Mouse (Mus musculus) embryonic facial prominence, embryonic 15.5 days (tissue): ENCODE measurements around the gene Tekt1. TPM values are rescaled to one million over a fixed set of nuclear protein-coding genes. Genes with fewer than 3 reads are reported as not detected.

Experiments
- ATAC-seq: fragments of 200-750 bp; cut with Nextera tagmentation; 2 replicates; pipeline ENCODE4 v1.8.0; 2017; ENCODE audit warnings: low read depth, moderate TSS enrichment; ENCODE audit not compliant: insufficient number of reproducible peaks, low FRiP score, low TSS enrichment
- H3K27ac ChIP-seq: fragments of 300-500 bp; sonication (generic); replicated peaks from 2 replicates; pipeline ENCODE4 v1.5.1; 2015; ENCODE audit warnings: mild to moderate bottlenecking, inconsistent platforms
- H3K27me3 ChIP-seq: fragments of 300-500 bp; sonication (generic); 2 replicates; pipeline ENCODE4 v1.6.1; 2015; ENCODE audit warnings: inconsistent platforms
- H3K36me3 ChIP-seq: fragments of 300-500 bp; sonication (generic); 2 replicates; pipeline ENCODE4 v1.6.1; 2015; ENCODE audit warnings: mild to moderate bottlenecking, inconsistent platforms
- H3K4me1 ChIP-seq: fragments of 300-500 bp; sonication (generic); 2 replicates; pipeline ENCODE4 v1.6.1; 2015; ENCODE audit warnings: inconsistent platforms
- H3K4me2 ChIP-seq: fragments of 300-500 bp; sonication (generic); replicated peaks from 2 replicates; pipeline ENCODE4 v1.6.1; 2015; ENCODE audit warnings: mild to moderate bottlenecking, inconsistent platforms
- H3K4me3 ChIP-seq: fragments of 300-500 bp; sonication (generic); replicated peaks from 2 replicates; pipeline ENCODE4 v1.5.1; 2015; ENCODE audit warnings: mild to moderate bottlenecking, inconsistent platforms
- H3K9ac ChIP-seq: fragments of 300-500 bp; sonication (generic); 2 replicates; pipeline ENCODE4 v1.6.1; 2015; ENCODE audit warnings: inconsistent platforms
- H3K9me3 ChIP-seq: fragments of 300-500 bp; sonication (generic); replicated peaks from 2 replicates; pipeline ENCODE4 v1.6.1; 2016; ENCODE audit warnings: inconsistent platforms
- WGBS: fragments of 180-500 bp; shearing (Covaris S2); methylation state at CpG from one replicate; pipeline ENCODE4 v1.1.7; 2015; 5-methylcytosine and 5-hydroxymethylcytosine counted together
- polyA plus RNA-seq: library from polyadenylated mRNA; unstranded; fragments of >200 nt; fragmentation: Nextera tagmentation; extraction: Ambion mirVana; gene quantifications from 2 replicates; pipeline ENCODE4 v1.2.1, GENCODE M21; 2015

Gene Tekt1
- polyA plus RNA-seq, 1 experiment from 2014 or later: 40.5 TPM

- no peak for ATAC-seq
- no peak overlapping the region for H3K27ac ChIP-seq
Measured at GRCm38 (mm10) chr11:72389407-72390142, 27.3 kb upstream of the Tekt1 start.

GRCm38 (mm10) chr11:72388113-72388529 lies 25.9 kb upstream of the Tekt1 start:
- H3K27ac ChIP-seq: no peak overlapping the region
- no peak for ATAC-seq
- no peak overlapping the region for H3K4me3 ChIP-seq
- no peaks in the 10 kb centered on the region for H3K27me3 ChIP-seq
- H3K36me3 ChIP-seq: no peaks in the 10 kb centered on the region
- no peak overlapping the region for H3K9ac ChIP-seq
- no peak overlapping the region for H3K4me2 ChIP-seq
- WGBS: 69% methylated on average over 6 of the region's 6 CpGs
- peaks cover 13% of the 10 kb centered on the region for H3K4me1 ChIP-seq
- H3K9me3 ChIP-seq: no peaks in the 10 kb centered on the region

More at GRCm38 (mm10) chr11:72389407-72390142, 27.3 kb upstream of the Tekt1 start:
- WGBS: 77% methylated on average over 7 of the region's 7 CpGs
- Histone ChIP-seq H3K9ac (no peak overlapping the region), H3K27me3 (no peaks in the 10 kb centered on the region), H3K4me3 (no peak overlapping the region), H3K36me3 (no peaks in the 10 kb centered on the region), H3K4me1 (peaks cover 28% of the 10 kb centered on the region), H3K9me3 (no peaks in the 10 kb centered on the region), H3K4me2 (no peak overlapping the region)

- H3K4me1 ChIP-seq: no peaks in the 10 kb centered on the region
- H3K9ac ChIP-seq: no peak overlapping the region
- H3K27ac ChIP-seq: no peak overlapping the region
- 69% methylated on average over 4 of the region's 4 CpGs for WGBS
- no peak for ATAC-seq
- H3K9me3 ChIP-seq: no peaks in the 10 kb centered on the region
- no peaks in the 10 kb centered on the region for H3K27me3 ChIP-seq
- H3K4me2 ChIP-seq: no peak overlapping the region
- no peak overlapping the region for H3K4me3 ChIP-seq
- H3K36me3 ChIP-seq: no peaks in the 10 kb centered on the region
Measured at GRCm38 (mm10) chr11:72379351-72379750, 17.1 kb upstream of the Tekt1 start.

- H3K4me3 ChIP-seq: no peak overlapping the region
- H3K4me1 ChIP-seq: no peaks in the 10 kb centered on the region
- ATAC-seq: peak; percentile 34; the same call in 1 of the 2 replicates
- H3K36me3 ChIP-seq: no peaks in the 10 kb centered on the region
- no peak overlapping the region for H3K4me2 ChIP-seq
- H3K27me3 ChIP-seq: no peaks in the 10 kb centered on the region
- no peak overlapping the region for H3K27ac ChIP-seq
- WGBS: 55% methylated on average over 7 of the region's 7 CpGs
- no peaks in the 10 kb centered on the region for H3K9me3 ChIP-seq
- no peak overlapping the region for H3K9ac ChIP-seq
Measured at GRCm38 (mm10) chr11:72378222-72378621, 16.0 kb upstream of the Tekt1 start.

- ATAC-seq: no peak
- H3K36me3 ChIP-seq: no peaks in the 10 kb centered on the region
- no peak overlapping the region for H3K4me2 ChIP-seq
- no peak overlapping the region for H3K4me3 ChIP-seq
- WGBS: 70% methylated on average over 2 of the region's 2 CpGs
- H3K27ac ChIP-seq: no peak overlapping the region
- no peaks in the 10 kb centered on the region for H3K9me3 ChIP-seq
- no peaks in the 10 kb centered on the region for H3K27me3 ChIP-seq
- H3K9ac ChIP-seq: no peak overlapping the region
- H3K4me1 ChIP-seq: no peaks in the 10 kb centered on the region
Measured at GRCm38 (mm10) chr11:72376562-72376961, 14.3 kb upstream of the Tekt1 start.

- no peak overlapping the region for H3K4me2 ChIP-seq
- H3K4me1 ChIP-seq: peaks cover 14% of the 10 kb centered on the region
- 0 out of 2 replicates have a peak overlapping the region, but pooled peaks have one; percentile 18 for H3K27ac ChIP-seq
- WGBS: 16% methylated on average over 12 of the region's 12 CpGs
- no peak for ATAC-seq
- no peaks in the 10 kb centered on the region for H3K27me3 ChIP-seq
- no peaks in the 10 kb centered on the region for H3K9me3 ChIP-seq
- no peak overlapping the region for H3K9ac ChIP-seq
- H3K36me3 ChIP-seq: no peaks in the 10 kb centered on the region
- H3K4me3 ChIP-seq: no peak overlapping the region
Measured at GRCm38 (mm10) chr11:72369904-72370672, 7.8 kb upstream of the Tekt1 start.

- no peak overlapping the region for H3K4me3 ChIP-seq
- H3K4me2 ChIP-seq: no peak overlapping the region
- H3K27me3 ChIP-seq: no peaks in the 10 kb centered on the region
- WGBS: 23% methylated on average over 11 of the region's 11 CpGs
- H3K27ac ChIP-seq: peak overlapping the region; percentile 35; the same call in 1 of the 2 replicates
- H3K4me1 ChIP-seq: peaks cover 14% of the 10 kb centered on the region
- H3K36me3 ChIP-seq: no peaks in the 10 kb centered on the region
- ATAC-seq: peak; percentile 51; the same call in 1 of the 2 replicates
- no peak overlapping the region for H3K9ac ChIP-seq
- H3K9me3 ChIP-seq: no peaks in the 10 kb centered on the region
Measured at GRCm38 (mm10) chr11:72367934-72368674, 5.9 kb upstream of the Tekt1 start.

- peaks cover 29% of the 10 kb centered on the region for H3K4me1 ChIP-seq
- no peaks in the 10 kb centered on the region for H3K36me3 ChIP-seq
- H3K4me3 ChIP-seq: no peak overlapping the region
- no peak for ATAC-seq
- no peak overlapping the region for H3K9ac ChIP-seq
- 81% methylated on average over 9 of the region's 9 CpGs for WGBS
- no peak overlapping the region for H3K4me2 ChIP-seq
- no peaks in the 10 kb centered on the region for H3K9me3 ChIP-seq
- H3K27ac ChIP-seq: no peak overlapping the region
- no peaks in the 10 kb centered on the region for H3K27me3 ChIP-seq
Measured at GRCm38 (mm10) chr11:72366126-72366525, 3.9 kb upstream of the Tekt1 start.

- Histone ChIP-seq H3K4me3 (no peak overlapping the region), H3K4me1 (peaks cover 22% of the 10 kb centered on the region)
- WGBS: 91% methylated on average over 5 of the region's 5 CpGs
Measured at GRCm38 (mm10) chr11:72364526-72364925, 2.3 kb upstream of the Tekt1 start.

GRCm38 (mm10) chr11:72363523-72364240 lies 1.4 kb upstream of the Tekt1 start:
- Histone ChIP-seq H3K27me3 (no peaks in the 10 kb centered on the region), H3K36me3 (no peaks in the 10 kb centered on the region), H3K4me1 (peaks cover 22% of the 10 kb centered on the region), H3K9ac (no peak overlapping the region), H3K4me2 (no peak overlapping the region), H3K4me3 (no peak overlapping the region), H3K9me3 (no peaks in the 10 kb centered on the region), H3K27ac (no peak overlapping the region)
- ATAC-seq: no peak
- WGBS: 64% methylated on average over 8 of the region's 8 CpGs

More at GRCm38 (mm10) chr11:72364526-72364925, 2.3 kb upstream of the Tekt1 start:
- Histone ChIP-seq H3K9ac (no peak overlapping the region), H3K36me3 (no peaks in the 10 kb centered on the region), H3K27me3 (no peaks in the 10 kb centered on the region), H3K9me3 (no peaks in the 10 kb centered on the region), H3K27ac (no peak overlapping the region), H3K4me2 (no peak overlapping the region)
- no peak for ATAC-seq
